Mouse (Mus musculus): ENCODE data around the gene Pcgf1.
A peak's percentile ranks its signal among the peaks of the same experiment; 100 is the strongest.

DNA sequence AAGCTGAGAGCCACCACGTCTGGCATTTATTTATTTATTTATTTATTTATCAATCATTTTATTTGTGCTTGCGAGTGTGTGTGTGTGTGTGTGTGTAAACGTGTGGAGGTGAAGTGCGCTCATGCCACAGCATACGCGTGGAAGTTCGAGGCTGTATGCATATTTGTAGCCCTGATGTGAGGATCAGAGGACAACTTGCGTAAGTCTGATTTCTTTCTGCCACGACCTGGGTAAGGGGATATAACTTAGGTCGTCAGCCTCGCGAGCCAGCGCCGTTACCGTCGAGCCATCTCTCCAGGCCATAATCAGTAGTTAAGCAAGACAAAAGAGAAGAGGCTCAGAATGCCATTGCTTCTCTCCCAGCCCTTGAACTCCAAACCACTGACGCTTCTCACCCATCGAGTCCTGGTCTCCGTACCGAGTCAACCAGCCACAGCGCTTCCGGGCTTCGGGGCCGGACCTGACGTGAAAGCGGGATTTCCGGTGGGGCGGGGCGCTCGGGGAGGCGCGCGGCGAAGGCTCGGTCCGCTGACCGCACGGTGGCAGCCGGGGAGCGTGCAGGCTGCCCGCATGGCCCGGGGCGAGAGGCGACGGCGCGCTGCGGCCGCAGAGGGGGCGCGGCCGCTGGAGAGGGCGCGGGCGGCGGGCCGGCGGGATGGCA, 37.5 kb downstream of the Pcgf1 start, which contains the start of gene Mogs:
- TF ChIP-seq CTCF (IDR thresholded peaks at IDR 0.05; ENCODE audit: control insufficient read depth, insufficient read depth, low read length) = peak; percentile 48
- TF ChIP-seq POLR2A (IDR thresholded peaks at IDR 0.05; ENCODE audit: borderline replicate concordance, control insufficient read depth, low read depth, low read length) = peak; percentile 96

Data from bone marrow, adult 2 months (tissue).